Mouse (Mus musculus): ENCODE results near the gene Gm11938. TPM values are rescaled to one million over a fixed set of nuclear protein-coding genes. Genes with fewer than 3 reads are reported as not detected.

Gm11938 gene
- polyA plus RNA-seq, 1 experiment from 2014 or later, result not detected

- no peak for ATAC-seq
- Histone ChIP-seq H3K9me3 (ENCODE audit: control insufficient read depth, low read length) (no peaks in the 10 kb centered on the region), H3K36me3 (ENCODE audit: control insufficient read depth, insufficient read depth) (no peaks in the 10 kb centered on the region), H3K9ac (replicated peaks; ENCODE audit: low read depth, low read length) (no peak overlapping the region), H3K27me3 (replicated peaks; ENCODE audit: control insufficient read depth, insufficient read depth, low read length) (no peaks in the 10 kb centered on the region), H3K4me3 (replicated peaks; ENCODE audit: low read length) (no peak overlapping the region), H3K4me2 (ENCODE audit: low read length) (no peak overlapping the region), H3K27ac (ENCODE audit: low read length) (no peak overlapping the region), H3K4me1 (replicated peaks; ENCODE audit: control insufficient read depth, insufficient read depth, low read length) (no peaks in the 10 kb centered on the region)
- 71% methylated on average over 6 of the region's 6 CpGs for WGBS
Measured at GRCm38 (mm10) chr11:99581564-99581963, 21.5 kb downstream of the Gm11938 start.

GRCm38 (mm10) chr11:99581051-99581450, 22.1 kb downstream of the Gm11938 start:
- H3K4me1 ChIP-seq (replicated peaks; ENCODE audit: control insufficient read depth, insufficient read depth, low read length), result no peaks in the 10 kb centered on the region
- no peak overlapping the region for H3K4me3 ChIP-seq (replicated peaks; ENCODE audit: low read length)
- no peaks in the 10 kb centered on the region for H3K9me3 ChIP-seq (ENCODE audit: control insufficient read depth, low read length)
- H3K27ac ChIP-seq (ENCODE audit: low read length), result no peak overlapping the region
- H3K9ac ChIP-seq (replicated peaks; ENCODE audit: low read depth, low read length), result no peak overlapping the region
- 88% methylated on average over 5 of the region's 5 CpGs for WGBS
- H3K27me3 ChIP-seq (replicated peaks; ENCODE audit: control insufficient read depth, insufficient read depth, low read length), result no peaks in the 10 kb centered on the region
- no peaks in the 10 kb centered on the region for H3K36me3 ChIP-seq (ENCODE audit: control insufficient read depth, insufficient read depth)
- no peak for ATAC-seq
- H3K4me2 ChIP-seq (ENCODE audit: low read length), result no peak overlapping the region

- H3K9me3 ChIP-seq (ENCODE audit: control insufficient read depth, low read length), result no peaks in the 10 kb centered on the region
- no peak within 1 kb of the TSS for H3K27ac ChIP-seq (ENCODE audit: low read length)
- 87% methylated on average over 6 of the region's 6 CpGs for WGBS
- no peak within 1 kb of the TSS for H3K9ac ChIP-seq (replicated peaks; ENCODE audit: low read depth, low read length)
- no peaks in the 10 kb centered on the region for H3K36me3 ChIP-seq (ENCODE audit: control insufficient read depth, insufficient read depth)
- H3K27me3 ChIP-seq (replicated peaks; ENCODE audit: control insufficient read depth, insufficient read depth, low read length), result no peaks in the 10 kb centered on the region
- H3K4me3 ChIP-seq (replicated peaks; ENCODE audit: low read length), result no peak within 1 kb of the TSS
- no peak for ATAC-seq
- no peak within 1 kb of the TSS for H3K4me2 ChIP-seq (ENCODE audit: low read length)
- no peaks in the 10 kb centered on the region for H3K4me1 ChIP-seq (replicated peaks; ENCODE audit: control insufficient read depth, insufficient read depth, low read length)
Measured at GRCm38 (mm10) chr11:99580636-99581035, 22.5 kb downstream of the Gm11938 start, which contains the start of gene Krtap1-5. Gene Krtap1-5, minus strand, starts transcription at chr11:99581016.

GRCm38 (mm10) chr11:99574106-99574505, 29.0 kb downstream of the Gm11938 start:
- no peaks in the 10 kb centered on the region for H3K36me3 ChIP-seq (ENCODE audit: control insufficient read depth, insufficient read depth)
- H3K27ac ChIP-seq (ENCODE audit: low read length), result no peak overlapping the region
- no peaks in the 10 kb centered on the region for H3K4me1 ChIP-seq (replicated peaks; ENCODE audit: control insufficient read depth, insufficient read depth, low read length)
- H3K9me3 ChIP-seq (ENCODE audit: control insufficient read depth, low read length), result no peaks in the 10 kb centered on the region
- H3K4me2 ChIP-seq (ENCODE audit: low read length), result peak overlapping the region; percentile 44
- WGBS, result 3% methylated on average over 7 of the region's 7 CpGs
- H3K27me3 ChIP-seq (replicated peaks; ENCODE audit: control insufficient read depth, insufficient read depth, low read length), result no peaks in the 10 kb centered on the region
- 0 out of 2 replicates have a peak overlapping the region, but pooled peaks have one; percentile 10 for H3K9ac ChIP-seq (replicated peaks; ENCODE audit: low read depth, low read length)
- no peak overlapping the region; the same call in 1 of the 2 replicates for H3K4me3 ChIP-seq (replicated peaks; ENCODE audit: low read length)
- peak; percentile 78 for ATAC-seq

GRCm38 (mm10) chr11:99573164-99573563, 29.9 kb downstream of the Gm11938 start:
- 28% methylated on average over 4 of the region's 4 CpGs for WGBS
- Histone ChIP-seq H3K4me2 (ENCODE audit: low read length) (no peak overlapping the region), H3K4me3 (replicated peaks; ENCODE audit: low read length) (no peak overlapping the region), H3K9me3 (ENCODE audit: control insufficient read depth, low read length) (no peaks in the 10 kb centered on the region), H3K36me3 (ENCODE audit: control insufficient read depth, insufficient read depth) (no peaks in the 10 kb centered on the region), H3K27ac (ENCODE audit: low read length) (no peak overlapping the region), H3K27me3 (replicated peaks; ENCODE audit: control insufficient read depth, insufficient read depth, low read length) (no peaks in the 10 kb centered on the region), H3K4me1 (replicated peaks; ENCODE audit: control insufficient read depth, insufficient read depth, low read length) (no peaks in the 10 kb centered on the region), H3K9ac (replicated peaks; ENCODE audit: low read depth, low read length) (no peak overlapping the region)
- no peak for ATAC-seq

- H3K4me1 ChIP-seq (replicated peaks; ENCODE audit: control insufficient read depth, insufficient read depth, low read length), result no peaks in the 10 kb centered on the region
- ATAC-seq, result no peak
- no peaks in the 10 kb centered on the region for H3K27me3 ChIP-seq (replicated peaks; ENCODE audit: control insufficient read depth, insufficient read depth, low read length)
- H3K27ac ChIP-seq (ENCODE audit: low read length), result no peak within 1 kb of the TSS
- no peaks in the 10 kb centered on the region for H3K36me3 ChIP-seq (ENCODE audit: control insufficient read depth, insufficient read depth)
- no peak within 1 kb of the TSS for H3K4me3 ChIP-seq (replicated peaks; ENCODE audit: low read length)
- WGBS, result 92% methylated on average over 7 of the region's 7 CpGs
- no peaks in the 10 kb centered on the region for H3K9me3 ChIP-seq (ENCODE audit: control insufficient read depth, low read length)
- H3K9ac ChIP-seq (replicated peaks; ENCODE audit: low read depth, low read length), result no peak within 1 kb of the TSS
- no peak within 1 kb of the TSS for H3K4me2 ChIP-seq (ENCODE audit: low read length)
Measured at GRCm38 (mm10) chr11:99566530-99566929, 36.6 kb downstream of the Gm11938 start, which contains the start of gene Krtap3-1. Gene Krtap3-1, minus strand, starts transcription at chr11:99566630.

- Histone ChIP-seq H3K36me3 (ENCODE audit: control insufficient read depth, insufficient read depth) (no peaks in the 10 kb centered on the region), H3K4me2 (ENCODE audit: low read length) (no peak overlapping the region), H3K27me3 (replicated peaks; ENCODE audit: control insufficient read depth, insufficient read depth, low read length) (no peaks in the 10 kb centered on the region), H3K4me3 (replicated peaks; ENCODE audit: low read length) (no peak overlapping the region), H3K27ac (ENCODE audit: low read length) (no peak overlapping the region), H3K4me1 (replicated peaks; ENCODE audit: control insufficient read depth, insufficient read depth, low read length) (no peaks in the 10 kb centered on the region), H3K9ac (replicated peaks; ENCODE audit: low read depth, low read length) (no peak overlapping the region), H3K9me3 (ENCODE audit: control insufficient read depth, low read length) (no peaks in the 10 kb centered on the region)
- ATAC-seq, result no peak
- WGBS, result 88% methylated on average over 6 of the region's 6 CpGs
Measured at GRCm38 (mm10) chr11:99562580-99562979, 40.5 kb downstream of the Gm11938 start.

GRCm38 (mm10) chr11:99559366-99559765, 43.7 kb downstream of the Gm11938 start, which contains the start of gene Gm11939:
Gene Gm11939, minus strand, starts transcription at chr11:99559466.
- no peak for ATAC-seq
- no peak within 1 kb of the TSS for H3K4me2 ChIP-seq (ENCODE audit: low read length)
- H3K4me1 ChIP-seq (replicated peaks; ENCODE audit: control insufficient read depth, insufficient read depth, low read length), result no peaks in the 10 kb centered on the region
- H3K27ac ChIP-seq (ENCODE audit: low read length), result no peak within 1 kb of the TSS
- no peaks in the 10 kb centered on the region for H3K27me3 ChIP-seq (replicated peaks; ENCODE audit: control insufficient read depth, insufficient read depth, low read length)
- no peaks in the 10 kb centered on the region for H3K36me3 ChIP-seq (ENCODE audit: control insufficient read depth, insufficient read depth)
- no peaks in the 10 kb centered on the region for H3K9me3 ChIP-seq (ENCODE audit: control insufficient read depth, low read length)
- H3K9ac ChIP-seq (replicated peaks; ENCODE audit: low read depth, low read length), result no peak within 1 kb of the TSS
- WGBS, result 92% methylated on average over 9 of the region's 9 CpGs
- H3K4me3 ChIP-seq (replicated peaks; ENCODE audit: low read length), result no peak within 1 kb of the TSS

GRCm38 (mm10) chr11:99557976-99558745, 44.9 kb downstream of the Gm11938 start:
- 91% methylated on average over 3 of the region's 3 CpGs for WGBS
- H3K9me3 ChIP-seq (ENCODE audit: control insufficient read depth, low read length), result no peaks in the 10 kb centered on the region
- H3K36me3 ChIP-seq (ENCODE audit: control insufficient read depth, insufficient read depth), result no peaks in the 10 kb centered on the region
- no peaks in the 10 kb centered on the region for H3K27me3 ChIP-seq (replicated peaks; ENCODE audit: control insufficient read depth, insufficient read depth, low read length)
- H3K4me2 ChIP-seq (ENCODE audit: low read length), result no peak overlapping the region
- H3K4me1 ChIP-seq (replicated peaks; ENCODE audit: control insufficient read depth, insufficient read depth, low read length), result no peaks in the 10 kb centered on the region
- H3K4me3 ChIP-seq (replicated peaks; ENCODE audit: low read length), result no peak overlapping the region
- no peak overlapping the region for H3K27ac ChIP-seq (ENCODE audit: low read length)
- H3K9ac ChIP-seq (replicated peaks; ENCODE audit: low read depth, low read length), result no peak overlapping the region
- ATAC-seq, result no peak
